ENCODE assay signal across 8 mouse cellular contexts in the genomic region with DNA sequence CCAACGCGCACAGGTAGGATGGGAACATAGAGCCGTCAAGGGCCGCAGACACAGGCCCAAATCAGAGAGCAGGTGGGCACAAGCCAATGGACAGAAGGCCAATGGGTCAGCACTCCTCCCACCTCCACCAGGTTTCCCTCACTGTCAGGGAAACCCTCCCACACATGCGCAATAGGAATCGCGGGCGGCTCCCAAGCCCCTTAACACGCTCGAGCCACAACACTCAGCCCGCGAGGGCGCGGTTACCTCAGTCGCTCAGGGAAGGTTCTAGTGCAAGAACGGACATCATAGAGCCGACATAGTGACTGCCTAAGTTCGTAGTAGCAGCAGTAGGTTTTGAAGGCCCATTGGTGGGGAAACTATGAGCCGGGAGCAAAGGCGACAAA. TPM values are rescaled to one million over a fixed set of nuclear protein-coding genes. Genes with fewer than 3 reads are reported as not detected.
DNase-seq lines count a peak whose midpoint lies in the region; ATAC-seq and TF ChIP-seq lines count a peak whose summit lies in the region.

No protein-coding gene starts in this region.

- H3K79me2 ChIP-seq in C2C12 (ENCODE audit: control insufficient read depth, insufficient read depth) = peaks cover 43% of the 10 kb centered on the region
- peaks cover 2% of the 10 kb centered on the region; the same call in 1 of the 2 replicates for H3K79me2 ChIP-seq in heart, adult 2 months (replicated peaks; ENCODE audit: control insufficient read depth, insufficient read depth, low read length)

- TF ChIP-seq POLR2A in bone marrow macrophage, adult 2 months (IDR thresholded peaks at IDR 0.05; ENCODE audit: borderline replicate concordance, low read depth, low read length) = no peak
- TF ChIP-seq POLR2A in heart, adult 2 months (IDR thresholded peaks at IDR 0.05; ENCODE audit: insufficient read depth, low read depth, low read length) = no peak; the same call in none of the 2 replicates

- no peaks in the 10 kb centered on the region for H3K27me3 ChIP-seq in C2C12 (ENCODE audit: control insufficient read depth, insufficient read depth, insufficient read length)
- no peaks in the 10 kb centered on the region for H3K27me3 ChIP-seq in embryonic facial prominence, embryonic 14.5 days (replicated peaks; ENCODE audit: control insufficient read depth, insufficient read depth, low read length)
- no peaks in the 10 kb centered on the region for H3K27me3 ChIP-seq in heart, adult 2 months (ENCODE audit: control insufficient read depth, insufficient read depth, low read length)
- H3K27me3 ChIP-seq in limb, embryonic 13.5 days = no peaks in the 10 kb centered on the region
- H3K27me3 ChIP-seq in midbrain, embryonic 14.5 days (ENCODE audit: control insufficient read depth, insufficient read depth, low read length) = no peaks in the 10 kb centered on the region
- no peaks in the 10 kb centered on the region for H3K27me3 ChIP-seq in stomach, embryonic 14.5 days (ENCODE audit: control insufficient read depth, insufficient read depth, low read length)

- H3K9me3 ChIP-seq in embryonic facial prominence, embryonic 14.5 days (ENCODE audit: control insufficient read depth, low read length) = no peaks in the 10 kb centered on the region
- no peaks in the 10 kb centered on the region for H3K9me3 ChIP-seq in limb, embryonic 13.5 days
- H3K9me3 ChIP-seq in midbrain, embryonic 14.5 days (ENCODE audit: control insufficient read depth, low read length) = no peaks in the 10 kb centered on the region
- H3K9me3 ChIP-seq in stomach, embryonic 14.5 days (ENCODE audit: control insufficient read depth, low read depth, low read length) = no peaks in the 10 kb centered on the region

- H3K36me3 ChIP-seq in C2C12 (ENCODE audit: control insufficient read depth, insufficient read depth) = peaks cover 18% of the 10 kb centered on the region
- H3K36me3 ChIP-seq in embryonic facial prominence, embryonic 14.5 days (ENCODE audit: control insufficient read depth, insufficient read depth, low read length) = 0 out of 2 replicates have a peak, but pooled peaks cover 1% of the 10 kb centered on the region
- peaks cover 4% of the 10 kb centered on the region for H3K36me3 ChIP-seq in heart, adult 2 months (ENCODE audit: control insufficient read depth, insufficient read depth, low read length)
- peaks cover 3% of the 10 kb centered on the region; the same call in 1 of the 2 replicates for H3K36me3 ChIP-seq in limb, embryonic 13.5 days
- H3K36me3 ChIP-seq in midbrain, embryonic 14.5 days (ENCODE audit: control insufficient read depth, insufficient read depth, low read length) = peaks cover 7% of the 10 kb centered on the region; the same call in 1 of the 2 replicates
- H3K36me3 ChIP-seq in stomach, embryonic 14.5 days (ENCODE audit: control insufficient read depth, insufficient read depth, low read length) = no peaks in the 10 kb centered on the region; the same call in 1 of the 2 replicates

- ATAC-seq in embryonic facial prominence, embryonic 14.5 days (ENCODE audit: low read depth) = peak; percentile 85
- ATAC-seq in limb, embryonic 13.5 days (ENCODE audit: low FRiP score, low read depth) = peak; percentile 74
- ATAC-seq in midbrain, embryonic 14.5 days (ENCODE audit: low FRiP score, low TSS enrichment) = peak; percentile 78
- peak; percentile 74 for ATAC-seq in stomach, embryonic 14.5 days (ENCODE audit: insufficient number of reproducible peaks, insufficient read depth, low FRiP score, low read depth)

- no peak for TF ChIP-seq CTCF in C2C12 (IDR thresholded peaks at IDR 0.05; ENCODE audit: control insufficient read depth, insufficient read depth, insufficient read length)
- TF ChIP-seq CTCF in bone marrow macrophage, adult 2 months (IDR thresholded peaks at IDR 0.05; ENCODE audit: low read depth, low read length) = no peak
- TF ChIP-seq CTCF in heart, adult 2 months (IDR thresholded peaks at IDR 0.05) = no peak

- WGBS in embryonic facial prominence, embryonic 14.5 days = under 1% methylated on average over 20 of the region's 20 CpGs
- 1% methylated on average over 20 of the region's 20 CpGs for WGBS in heart, adult 2 months
- WGBS in limb, embryonic 13.5 days = 0% methylated on average over 20 of the region's 20 CpGs
- WGBS in midbrain, embryonic 14.5 days = under 1% methylated on average over 20 of the region's 20 CpGs
- 1% methylated on average over 20 of the region's 20 CpGs for whole genome bisulfite sequencing in stomach, embryonic 14.5 days

- H3K9ac ChIP-seq in embryonic facial prominence, embryonic 14.5 days (ENCODE audit: low read depth, low read length) = peak overlapping the region; percentile 86
- peak overlapping the region; percentile 73 for H3K9ac ChIP-seq in heart, adult 2 months (ENCODE audit: low read depth, low read length)
- H3K9ac ChIP-seq in limb, embryonic 13.5 days = peak overlapping the region; percentile 88
- peak overlapping the region; percentile 87 for H3K9ac ChIP-seq in midbrain, embryonic 14.5 days (replicated peaks; ENCODE audit: low read length)
- peak overlapping the region; percentile 58 for H3K9ac ChIP-seq in stomach, embryonic 14.5 days (replicated peaks; ENCODE audit: low read depth, low read length)

- peaks cover 20% of the 10 kb centered on the region for H3K79me3 ChIP-seq in C2C12 (ENCODE audit: low read depth)

- TF ChIP-seq EP300 in heart, adult 2 months (IDR thresholded peaks at IDR 0.05; ENCODE audit: insufficient read depth, low read depth, low read length) = no peak

- H3K4me2 ChIP-seq in embryonic facial prominence, embryonic 14.5 days (ENCODE audit: low read depth, low read length) = peak overlapping the region; percentile 73
- H3K4me2 ChIP-seq in limb, embryonic 13.5 days (replicated peaks) = peak overlapping the region; percentile 83
- H3K4me2 ChIP-seq in midbrain, embryonic 14.5 days (ENCODE audit: low read length) = peak overlapping the region; percentile 72
- H3K4me2 ChIP-seq in stomach, embryonic 14.5 days (replicated peaks; ENCODE audit: low read depth, low read length) = peak overlapping the region; percentile 81

- peak overlapping the region; percentile 71 for H3ac ChIP-seq in C2C12 (ENCODE audit: control insufficient read depth, insufficient read length, low read depth)

- H3K4me1 ChIP-seq in bone marrow macrophage, adult 2 months (ENCODE audit: control insufficient read depth, insufficient read depth, low read length) = peaks cover 13% of the 10 kb centered on the region
- H3K4me1 ChIP-seq in embryonic facial prominence, embryonic 14.5 days (ENCODE audit: control insufficient read depth, insufficient read depth, low read length) = peaks cover 14% of the 10 kb centered on the region
- 0 out of 2 replicates have a peak, but pooled peaks cover 3% of the 10 kb centered on the region for H3K4me1 ChIP-seq in heart, adult 2 months (ENCODE audit: control insufficient read depth, insufficient read depth, low read length)
- peaks cover 17% of the 10 kb centered on the region for H3K4me1 ChIP-seq in limb, embryonic 13.5 days
- peaks cover 25% of the 10 kb centered on the region for H3K4me1 ChIP-seq in midbrain, embryonic 14.5 days (ENCODE audit: control insufficient read depth, insufficient read depth, low read length)
- H3K4me1 ChIP-seq in stomach, embryonic 14.5 days (ENCODE audit: control insufficient read depth, insufficient read depth, low read length) = peaks cover 11% of the 10 kb centered on the region; the same call in 1 of the 2 replicates

- peak; percentile 91 for DNase-seq in embryonic facial prominence, embryonic 14.5 days (ENCODE audit: low spot score)
- peak; percentile 78 to 80 for DNase-seq in heart, adult 2 months
- peak; percentile 80 for DNase-seq in kidney, adult 8-10 months
- peak; percentile 88 for DNase-seq in midbrain, embryonic 14.5 days

- H3K4me3 ChIP-seq in C2C12 (ENCODE audit: insufficient read depth, poor library complexity, severe bottlenecking) = peak overlapping the region; percentile 96
- H3K4me3 ChIP-seq in bone marrow macrophage, adult 2 months (ENCODE audit: insufficient read depth, low read length) = peak overlapping the region; percentile 83
- H3K4me3 ChIP-seq in embryonic facial prominence, embryonic 14.5 days (ENCODE audit: low read depth, low read length) = peak overlapping the region; percentile 81
- peak overlapping the region; percentile 78 for H3K4me3 ChIP-seq in heart, adult 2 months
- peak overlapping the region; percentile 89 for H3K4me3 ChIP-seq in limb, embryonic 13.5 days
- H3K4me3 ChIP-seq in midbrain, embryonic 14.5 days (replicated peaks; ENCODE audit: low read depth, low read length) = peak overlapping the region; percentile 92
- H3K4me3 ChIP-seq in stomach, embryonic 14.5 days (ENCODE audit: low read depth, low read length) = peak overlapping the region; percentile 84

- intact Hi-C loops in heart, adult 2 months (cut with DNase I) = loop anchor here (5.0 kb wide), 1 partner anchor 61 kb away; no protein-coding TSS in a partner anchor

- peak overlapping the region; percentile 76 for H3K27ac ChIP-seq in bone marrow macrophage, adult 2 months (ENCODE audit: insufficient read depth, low read depth, low read length)
- peak overlapping the region; percentile 88 for H3K27ac ChIP-seq in embryonic facial prominence, embryonic 14.5 days (replicated peaks; ENCODE audit: low read depth, low read length)
- H3K27ac ChIP-seq in heart, adult 2 months = peak overlapping the region; percentile 86
- peak overlapping the region; percentile 84 for H3K27ac ChIP-seq in limb, embryonic 13.5 days
- peak overlapping the region; percentile 86 for H3K27ac ChIP-seq in midbrain, embryonic 14.5 days (replicated peaks; ENCODE audit: low read depth, low read length)
- peak overlapping the region; percentile 94 for H3K27ac ChIP-seq in stomach, embryonic 14.5 days (ENCODE audit: low read length)

RNA-seq across cellular contexts. Expression of gene Slc35a5, which starts 0.4 kb away (rescaled TPM):
- 3.1 TPM for polyA plus RNA-seq in C2C12 (2012; fragmentation: generic; extraction: Trizol)
- 61.8 and 65.1 TPM in 2 replicates for polyA plus RNA-seq in bone marrow macrophage, adult 2 months (2012; ENCODE audit: insufficient read depth, insufficient read length, missing spikeins)
- 17.1 TPM in 2 replicates for polyA plus RNA-seq in embryonic facial prominence, embryonic 14.5 days (2014; fragmentation: Nextera tagmentation; extraction: Ambion mirVana)
- 10 to 100 TPM in 1 of 2 experiments, 1 to 10 TPM in 1; 9.5 to 11.1 TPM for total RNA-seq in heart, adult 2 months (2021)
- 8.0 and 12.9 TPM in 2 replicates for polyA plus RNA-seq in heart, adult 2 months (2012; rRNA removed)
- 15.5 and 15.6 TPM in 2 replicates for polyA plus RNA-seq in limb, embryonic 13.5 days (2015; fragmentation: Nextera tagmentation; extraction: Ambion mirVana)
- 24.0 and 29.8 TPM in 2 replicates for polyA plus RNA-seq in midbrain, embryonic 14.5 days (2014; fragmentation: Nextera tagmentation; extraction: Ambion mirVana)
- polyA plus RNA-seq in stomach, embryonic 14.5 days (2014; fragmentation: Nextera tagmentation; extraction: Ambion mirVana) = 16.8 and 19.9 TPM in 2 replicates

RNA-seq across cellular contexts. Expression of gene Atg3, which starts 0.5 kb away (rescaled TPM):
- polyA plus RNA-seq in C2C12 (2012; fragmentation: generic; extraction: Trizol) = 14.1 TPM
- 52.2 and 53.3 TPM in 2 replicates for polyA plus RNA-seq in bone marrow macrophage, adult 2 months (2012; ENCODE audit: insufficient read depth, insufficient read length, missing spikeins)
- 38.2 and 40.0 TPM in 2 replicates for polyA plus RNA-seq in embryonic facial prominence, embryonic 14.5 days (2014; fragmentation: Nextera tagmentation; extraction: Ambion mirVana)
- total RNA-seq in heart, adult 2 months (2021) = 10 to 100 TPM; 19.1 to 22.7 TPM
- 7.6 and 11.1 TPM in 2 replicates for polyA plus RNA-seq in heart, adult 2 months (2012; rRNA removed)
- 33.0 and 34.2 TPM in 2 replicates for polyA plus RNA-seq in limb, embryonic 13.5 days (2015; fragmentation: Nextera tagmentation; extraction: Ambion mirVana)
- 44.6 and 46.6 TPM in 2 replicates for polyA plus RNA-seq in midbrain, embryonic 14.5 days (2014; fragmentation: Nextera tagmentation; extraction: Ambion mirVana)
- 34.9 and 36.3 TPM in 2 replicates for polyA plus RNA-seq in stomach, embryonic 14.5 days (2014; fragmentation: Nextera tagmentation; extraction: Ambion mirVana)

Comparison
In these comparisons a context has a peak if more than half of its experiments do, and no peak if none do; other contexts are left out.
1. Peak in every context shown above with its lines: DNase-seq, ATAC-seq, H3K4me3 ChIP-seq and H3K27ac ChIP-seq.